Mouse (Mus musculus) stomach, adult 2 months (tissue): ENCODE measurements around the gene 4933403O08Rik. TPM values are rescaled to one million over a fixed set of nuclear protein-coding genes. Genes with fewer than 3 reads are reported as not detected.

ENCODE experiments used
- polyA plus RNA-seq: library from polyadenylated mRNA; depleted of rRNA; stranded (reverse); fragments of >200 nt; gene quantifications from 2 replicates; pipeline ENCODE4 v1.2.3, GENCODE M21; 2012; rRNA removed

4933403O08Rik gene
- not detected in 2 replicates for polyA plus RNA-seq

GRCm38 (mm10) chrX:112238749-112239148 is at the start of gene 4933403O08Rik:
4933403O08Rik (plus strand) TSS chrX:112239049.

Other genes with a start within 250 kb of the 4933403O08Rik start
- not detected in 2 replicates for gene Tex16, start 228.0 kb upstream of the 4933403O08Rik start, polyA plus RNA-seq
- gene Apool, start 72.3 kb downstream of the 4933403O08Rik start, polyA plus RNA-seq: 0.34 and 0.61 TPM in 2 replicates
- gene Satl1, start 167.7 kb downstream of the 4933403O08Rik start, polyA plus RNA-seq: not detected in 2 replicates